Mouse (Mus musculus): ENCODE measurements around the gene Snrnp200. TPM values are rescaled to one million over a fixed set of nuclear protein-coding genes. Genes with fewer than 3 reads are reported as not detected.

The Snrnp200 gene
- polyA plus RNA-seq, 1 experiment from 2014 or later = 88.2 TPM

- H3K4me3 ChIP-seq = no peak overlapping the region
- peaks cover 9% of the 10 kb centered on the region; the same call in 1 of the 2 replicates for H3K4me1 ChIP-seq
- H3K36me3 ChIP-seq = no peaks in the 10 kb centered on the region
- no peak overlapping the region for H3K4me2 ChIP-seq (replicated peaks)
- no peak for ATAC-seq (ENCODE audit: insufficient number of reproducible peaks, insufficient read depth, low FRiP score, low TSS enrichment)
- no peaks in the 10 kb centered on the region for H3K27me3 ChIP-seq
- H3K9ac ChIP-seq = no peak overlapping the region
- no peaks in the 10 kb centered on the region for H3K9me3 ChIP-seq
- no peak overlapping the region for H3K27ac ChIP-seq
Measured at GRCm38 (mm10) chr2:127278162-127278561, 70.0 kb downstream of the Snrnp200 start.

Other genes with a start within 250 kb of the Snrnp200 start
- 13.4 and 13.7 TPM in 2 replicates for gene Ap4e1, start 199.7 kb upstream of the Snrnp200 start, polyA plus RNA-seq (2016; fragmentation: Nextera tagmentation; extraction: Ambion mirVana)
- gene Blvra, start 137.7 kb upstream of the Snrnp200 start, polyA plus RNA-seq (2016; fragmentation: Nextera tagmentation; extraction: Ambion mirVana) = 42.0 and 44.0 TPM in 2 replicates
- 91.3 and 96.2 TPM in 2 replicates for gene Ncaph, start 74.4 kb upstream of the Snrnp200 start, polyA plus RNA-seq (2016; fragmentation: Nextera tagmentation; extraction: Ambion mirVana)
- gene Itpripl1, start 64.9 kb upstream of the Snrnp200 start, polyA plus RNA-seq (2016; fragmentation: Nextera tagmentation; extraction: Ambion mirVana) = 18.8 and 22.1 TPM in 2 replicates
- 2.4 and 2.9 TPM in 2 replicates for gene 1810024B03Rik, start 106 bp upstream of the Snrnp200 start, polyA plus RNA-seq (2016; fragmentation: Nextera tagmentation; extraction: Ambion mirVana)
- 55.7 and 57.1 TPM in 2 replicates for gene Ciao1, start 39.4 kb downstream of the Snrnp200 start, polyA plus RNA-seq (2016; fragmentation: Nextera tagmentation; extraction: Ambion mirVana)
- 28.1 and 31.3 TPM in 2 replicates for gene Tmem127, start 39.5 kb downstream of the Snrnp200 start, polyA plus RNA-seq (2016; fragmentation: Nextera tagmentation; extraction: Ambion mirVana)
- gene Stard7, start 61.8 kb downstream of the Snrnp200 start, polyA plus RNA-seq (2016; fragmentation: Nextera tagmentation; extraction: Ambion mirVana) = 82.5 and 87.3 TPM in 2 replicates
- 5.8 and 7.9 TPM in 2 replicates for gene Dusp2, start 127.8 kb downstream of the Snrnp200 start, polyA plus RNA-seq (2016; fragmentation: Nextera tagmentation; extraction: Ambion mirVana)
- gene Astl, start 130.3 kb downstream of the Snrnp200 start, polyA plus RNA-seq (2016; fragmentation: Nextera tagmentation; extraction: Ambion mirVana) = 0.19 TPM in 1 of 2 replicates, not detected in the other
- 1.7 and 1.8 TPM in 2 replicates for gene Adra2b, start 154.8 kb downstream of the Snrnp200 start, polyA plus RNA-seq (2016; fragmentation: Nextera tagmentation; extraction: Ambion mirVana)
- gene Gpat2, start 216.8 kb downstream of the Snrnp200 start, polyA plus RNA-seq (2016; fragmentation: Nextera tagmentation; extraction: Ambion mirVana) = 0.19 and 0.22 TPM in 2 replicates
- 27.5 and 27.7 TPM in 2 replicates for gene Fahd2a, start 236.2 kb downstream of the Snrnp200 start, polyA plus RNA-seq (2016; fragmentation: Nextera tagmentation; extraction: Ambion mirVana)